Mouse (Mus musculus) layer of hippocampus, postnatal 25 days (tissue): Measurements from ENCODE around the gene Ptgfrn. TPM values are rescaled to one million over a fixed set of nuclear protein-coding genes. Genes with fewer than 3 reads are reported as not detected.

Source experiments
- DNase-seq, 2 experiments: peaks; one replicate each; pipeline ENCODE4 v3.0.0; 2022; ENCODE audit warnings: mixed read lengths in 2 of 2, low spot score in 1 of 2; ENCODE audit errors: extremely low spot score in 1 of 2
- total RNA-seq, 2 experiments: library from RNA; stranded (reverse); gene quantifications; 2 replicates each; pipeline ENCODE4 v1.2.3; 2021

Ptgfrn gene
- 10 to 100 TPM in 1 of 2 experiments, 1 to 10 TPM in 1; 10.0 to 11.1 TPM for total RNA-seq

DNA sequence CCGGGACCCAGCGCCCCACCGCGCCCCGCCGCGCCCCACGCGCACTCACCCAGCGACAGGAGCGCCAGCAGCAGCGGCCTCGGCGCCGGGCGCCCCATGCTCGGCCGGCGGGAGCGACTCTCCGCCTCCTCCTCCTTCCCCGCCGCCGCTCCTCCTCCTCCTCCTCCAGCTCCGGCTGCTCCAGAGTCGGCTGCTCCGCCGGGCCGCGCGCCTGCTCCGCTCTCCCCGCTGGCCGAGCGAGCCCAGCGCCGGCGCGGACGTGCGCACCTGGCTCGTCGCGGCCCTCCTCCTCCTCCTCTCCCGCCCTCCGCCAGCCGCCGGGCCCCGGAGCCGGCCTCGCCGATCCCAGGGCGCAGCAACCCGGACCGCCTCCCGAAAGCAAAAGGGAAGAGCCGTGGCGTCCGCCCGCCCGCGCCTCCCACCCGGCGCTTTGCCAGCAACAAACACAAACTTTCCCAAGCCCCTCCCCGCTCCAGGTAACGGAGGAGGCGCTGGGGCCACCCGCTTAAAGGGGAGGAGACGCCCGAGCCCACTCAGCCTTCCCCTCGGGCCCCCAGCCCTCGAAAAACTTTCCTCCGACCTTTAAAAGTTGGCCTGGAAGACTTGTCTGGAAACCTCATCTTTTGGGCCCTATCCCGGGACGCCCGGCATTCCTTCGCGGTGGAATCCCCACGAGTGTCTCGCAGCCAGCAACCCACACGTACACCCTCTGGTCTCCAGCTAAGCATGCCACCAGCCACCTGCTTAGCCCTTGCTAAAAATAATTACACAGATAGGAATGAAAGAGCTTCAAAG is at the start of gene Ptgfrn:
Gene Ptgfrn, minus strand, starts transcription at position 236 of the 795 bp plus-strand sequence.
- peak; percentile 34 to 35 for DNase-seq

- DNase-seq: no peak
Measured at GRCm38 (mm10) chr3:101159701-101160100, 49.6 kb upstream of the Ptgfrn start.

DNA sequence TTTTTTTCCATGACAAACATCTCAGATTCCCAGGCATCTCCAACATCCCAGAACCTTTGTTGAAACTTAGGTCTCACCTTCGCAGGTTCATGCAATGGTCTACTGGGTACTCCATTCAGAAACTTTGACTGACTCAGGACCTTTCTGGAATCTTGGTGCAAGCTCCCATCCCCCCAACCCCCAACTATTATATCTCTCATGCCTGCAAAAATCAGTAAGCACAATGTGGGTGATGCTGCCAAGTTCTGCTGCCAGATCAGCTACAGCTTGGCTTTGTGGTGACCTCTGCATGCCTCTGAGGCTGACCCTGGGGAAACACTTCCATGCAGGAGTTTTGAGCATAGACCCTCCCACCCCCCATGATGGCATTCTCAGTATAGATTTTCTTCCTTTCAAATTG is 44.0 kb upstream of the Ptgfrn start:
- no peak for DNase-seq

DNA sequence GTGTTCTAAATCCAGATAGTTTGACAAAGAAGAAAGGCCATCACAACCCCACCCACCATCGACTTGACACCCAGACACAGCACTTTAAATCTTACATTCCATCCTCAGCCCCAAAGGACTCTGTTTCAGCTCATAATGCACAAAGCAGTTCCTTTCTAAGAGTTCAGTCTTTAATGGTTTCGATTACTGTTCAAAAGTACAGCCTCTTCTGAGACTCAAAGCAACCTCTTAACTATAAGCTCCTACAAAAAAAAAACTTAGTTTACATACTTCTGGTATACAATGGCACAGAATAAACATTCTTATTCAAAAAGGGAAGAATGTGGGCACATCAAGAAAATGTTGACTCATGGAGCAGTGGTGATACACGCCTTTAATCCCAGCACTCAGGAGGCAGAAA is 43.3 kb upstream of the Ptgfrn start:
- no peak for DNase-seq

DNA sequence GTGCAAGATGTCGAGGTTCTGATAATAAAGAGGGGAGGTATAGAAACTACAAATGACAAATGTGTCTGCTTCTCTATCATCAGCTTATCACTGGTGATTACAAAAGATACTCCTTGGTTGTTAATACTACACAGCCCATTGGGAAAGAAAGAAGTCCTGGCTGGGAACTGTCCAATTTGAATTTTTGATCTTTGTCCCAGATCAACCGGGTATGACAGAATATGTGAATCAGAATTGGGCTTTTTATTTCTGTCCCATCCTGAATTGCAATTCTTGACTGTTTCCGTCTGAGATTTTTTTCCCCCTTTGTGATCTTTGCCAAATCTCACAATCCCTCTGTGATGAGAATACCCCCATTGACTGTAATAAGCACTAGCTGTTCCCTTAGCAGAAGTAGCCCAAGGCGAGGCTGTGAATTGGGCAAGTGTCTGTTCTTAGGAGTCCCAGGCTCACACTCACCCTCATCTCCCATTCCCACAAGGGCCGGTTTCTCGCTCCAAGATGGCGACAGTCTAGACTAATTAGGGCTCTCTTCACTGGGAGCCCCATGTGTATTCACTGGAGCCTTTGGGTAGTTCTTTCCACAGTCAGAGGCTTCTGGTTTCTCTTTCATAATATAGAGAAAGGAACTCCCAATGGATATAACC is 36.2 kb upstream of the Ptgfrn start:
- no peak for DNase-seq

DNA sequence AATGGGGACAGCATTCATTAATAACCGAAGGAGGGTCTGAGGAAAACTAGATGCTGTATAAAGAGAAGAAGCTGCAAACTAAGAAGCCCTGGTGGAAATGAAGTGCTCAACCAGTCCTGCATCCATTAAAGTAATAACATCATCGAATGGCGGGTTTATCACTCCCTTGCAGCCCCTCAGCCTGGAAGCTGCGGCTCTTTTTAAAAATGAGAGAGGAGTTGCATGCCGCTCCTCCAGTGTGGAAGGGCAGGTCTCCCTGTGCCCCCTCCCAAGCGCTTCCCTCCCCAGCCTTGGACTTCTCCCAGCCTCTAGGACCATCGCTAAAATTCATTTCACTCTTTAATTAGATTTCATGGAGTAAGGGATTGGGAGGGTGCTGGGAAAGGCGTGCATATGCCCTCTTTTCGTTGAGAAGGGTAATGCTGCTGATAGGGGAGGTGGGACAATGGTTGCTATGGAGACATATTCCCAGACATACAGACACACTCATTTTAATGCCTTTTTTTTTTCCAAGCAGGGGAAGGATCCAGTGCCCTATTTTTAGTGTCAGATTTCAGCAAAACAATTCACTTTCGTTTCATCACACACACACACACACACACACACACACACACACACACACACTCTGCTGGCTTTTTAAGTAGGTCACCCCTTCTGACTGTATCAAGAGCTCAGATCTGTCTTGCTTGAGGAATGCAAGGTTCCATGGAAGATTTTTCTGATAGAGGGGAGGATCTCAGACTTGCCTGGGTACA is 35.4 kb upstream of the Ptgfrn start:
- DNase-seq: no peak

DNA sequence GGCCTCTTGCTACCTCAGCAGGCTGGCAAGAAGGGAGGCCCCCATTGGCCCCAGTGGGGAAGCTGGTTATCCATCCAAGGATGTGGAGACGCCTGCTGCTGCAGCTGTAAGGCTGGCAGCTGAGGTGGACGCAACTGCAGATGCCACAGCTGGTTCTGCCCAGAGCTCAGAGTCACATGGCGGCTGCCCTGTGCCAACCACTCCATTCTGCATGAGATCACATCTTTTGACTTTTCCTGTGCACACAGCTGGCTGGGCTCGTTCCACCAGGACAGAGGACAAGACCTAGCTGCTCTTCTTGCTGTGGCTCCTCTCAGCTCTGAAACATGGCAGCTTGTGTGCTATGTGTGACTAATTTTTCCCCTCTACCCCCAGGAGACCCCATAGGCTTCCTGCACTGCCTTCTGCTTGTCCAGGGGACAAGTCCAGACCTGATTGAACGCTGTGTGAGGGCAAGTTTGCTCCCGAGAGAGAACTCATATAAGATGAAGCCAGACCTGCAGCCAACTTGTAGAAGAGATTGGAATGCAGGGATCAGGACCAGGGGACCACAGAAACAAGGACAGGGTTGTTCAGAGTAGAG is 34.4 kb upstream of the Ptgfrn start:
- no peak for DNase-seq

DNA sequence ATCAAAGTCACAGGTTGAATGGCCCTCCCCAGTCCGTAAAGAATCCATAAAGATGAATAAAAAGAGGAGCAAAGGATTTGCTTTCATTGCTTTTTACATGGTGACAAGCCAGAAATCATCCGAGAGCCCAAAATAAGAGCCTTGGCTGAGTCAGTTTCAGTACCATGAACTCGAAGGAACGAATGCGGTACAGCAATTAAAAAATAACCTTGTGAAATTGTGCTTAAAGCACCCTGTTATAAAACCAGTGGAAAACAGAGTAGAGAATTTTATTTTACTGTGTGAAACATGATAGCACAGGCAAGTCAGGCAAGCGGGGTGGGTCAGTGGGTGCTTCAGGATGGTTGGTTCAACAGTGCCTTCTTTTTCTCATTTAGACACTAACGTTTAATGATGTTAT is 33.4 kb upstream of the Ptgfrn start:
- DNase-seq: no peak

- DNase-seq: no peak
Measured at GRCm38 (mm10) chr3:101141864-101142263, 31.8 kb upstream of the Ptgfrn start.

- no peak for DNase-seq
Measured at GRCm38 (mm10) chr3:101139958-101140357, 29.9 kb upstream of the Ptgfrn start.

- DNase-seq: no peak
Measured at GRCm38 (mm10) chr3:101136483-101136882, 26.4 kb upstream of the Ptgfrn start.

DNA sequence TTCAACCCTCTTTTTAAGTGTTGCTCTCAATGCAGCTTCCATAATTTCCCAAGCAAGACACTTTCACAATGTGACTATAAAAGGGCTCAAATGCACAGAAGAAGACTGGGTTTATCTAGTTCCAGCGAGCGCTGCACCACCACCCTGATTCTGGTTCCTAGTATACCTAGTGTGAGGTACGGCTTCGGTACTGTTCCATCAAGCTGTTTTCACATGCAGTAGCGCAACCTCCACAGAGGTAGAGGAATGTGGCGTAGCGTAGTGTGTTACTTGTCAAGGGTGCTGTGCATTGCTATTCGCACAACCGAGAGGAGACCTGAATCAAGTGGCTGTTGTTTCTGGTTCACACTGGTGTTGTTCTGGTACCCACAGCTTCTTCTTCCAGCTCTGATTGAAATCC is 24.8 kb upstream of the Ptgfrn start:
- DNase-seq: no peak

DNA sequence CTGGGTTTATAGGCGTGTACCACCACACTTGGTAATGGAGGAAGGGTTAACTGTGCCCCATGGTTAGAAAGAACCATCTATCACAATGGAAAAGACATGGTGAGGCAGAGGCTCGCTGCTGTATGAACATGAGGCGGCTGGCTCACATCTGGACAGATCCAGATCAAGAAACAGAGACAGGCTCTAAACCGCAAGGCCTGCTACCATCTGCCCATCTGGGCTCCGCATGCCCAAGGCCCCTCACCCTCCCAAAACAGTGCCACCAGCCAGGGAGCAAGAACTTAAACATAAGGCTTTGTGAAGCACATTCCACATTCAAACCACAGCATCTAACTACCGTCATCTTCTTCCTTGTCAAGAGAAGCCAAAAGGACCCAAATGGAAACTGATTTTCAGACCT is 22.9 kb upstream of the Ptgfrn start:
- DNase-seq: no peak

DNA sequence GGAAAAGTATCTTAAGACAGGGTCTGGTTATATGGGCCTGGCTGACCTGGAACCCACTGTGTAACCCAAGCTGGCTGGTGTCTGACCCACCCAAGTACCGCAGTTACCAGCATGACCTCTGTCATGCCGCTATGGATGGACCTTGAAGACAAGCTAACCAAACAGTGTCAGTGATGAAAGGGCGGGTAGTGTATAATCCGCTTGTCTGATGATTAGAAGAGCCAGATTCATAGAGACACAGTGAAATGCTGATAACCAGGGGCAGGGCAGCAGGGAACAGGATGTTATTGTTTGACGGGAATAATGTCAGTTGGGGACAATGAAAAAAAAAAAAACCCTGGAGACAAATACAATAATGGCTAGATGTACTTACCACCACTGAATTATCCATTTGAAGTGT is 21.7 kb upstream of the Ptgfrn start:
- DNase-seq: no peak

- no peak for DNase-seq
Measured at GRCm38 (mm10) chr3:101130526-101130925, 20.4 kb upstream of the Ptgfrn start.

- DNase-seq: no peak
Measured at GRCm38 (mm10) chr3:101129620-101130019, 19.5 kb upstream of the Ptgfrn start.

- no peak for DNase-seq
Measured at GRCm38 (mm10) chr3:101129090-101129489, 19.0 kb upstream of the Ptgfrn start.

DNA sequence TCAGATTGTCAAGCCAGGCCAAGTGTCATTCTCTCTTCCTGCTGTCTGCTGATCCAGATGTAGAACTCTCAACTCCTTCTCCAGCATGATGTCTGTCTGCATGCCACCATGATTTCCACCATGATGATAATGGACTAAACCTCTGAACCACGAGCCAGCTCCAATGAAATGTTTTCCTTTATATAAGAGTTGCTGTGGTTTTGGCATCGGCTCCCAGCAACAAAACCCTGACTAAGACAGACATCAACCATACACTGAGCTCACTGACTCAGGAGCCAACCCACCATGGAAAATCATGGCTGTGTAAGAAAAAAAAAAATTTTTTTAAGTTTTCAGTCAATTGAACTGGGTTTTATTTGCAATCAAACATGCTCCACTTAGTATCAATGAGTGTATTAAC is 17.7 kb upstream of the Ptgfrn start:
- DNase-seq: no peak

DNA sequence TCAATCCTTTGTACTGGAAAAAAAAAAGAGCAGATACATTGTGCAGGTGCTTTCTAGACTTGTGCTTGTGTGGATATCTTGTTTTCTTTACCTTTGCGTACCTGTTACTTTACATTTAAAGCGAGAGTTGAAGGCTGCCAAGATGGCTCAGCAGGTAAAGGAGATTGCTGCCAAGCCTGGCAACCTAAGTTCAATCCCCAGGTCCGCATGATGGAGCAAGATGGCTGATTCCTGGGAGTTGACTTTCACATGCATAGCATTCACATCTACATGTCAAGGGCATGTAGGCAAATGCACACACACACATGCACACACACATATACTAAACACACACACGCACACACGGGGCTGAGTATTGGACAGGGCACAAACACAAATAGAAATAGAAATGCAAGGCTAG is 14.6 kb upstream of the Ptgfrn start:
- no peak for DNase-seq

- DNase-seq: no peak
Measured at GRCm38 (mm10) chr3:101122479-101122878, 12.4 kb upstream of the Ptgfrn start.

GRCm38 (mm10) chr3:101117774-101118173 is 7.7 kb upstream of the Ptgfrn start:
- no peak for DNase-seq
